Mouse (Mus musculus): Measurements from ENCODE around the gene Gm48551. TPM values are rescaled to one million over a fixed set of nuclear protein-coding genes. Genes with fewer than 3 reads are reported as not detected.

Gene Gm48551
- polyA plus RNA-seq, 1 experiment, result 2.2 TPM

DNA sequence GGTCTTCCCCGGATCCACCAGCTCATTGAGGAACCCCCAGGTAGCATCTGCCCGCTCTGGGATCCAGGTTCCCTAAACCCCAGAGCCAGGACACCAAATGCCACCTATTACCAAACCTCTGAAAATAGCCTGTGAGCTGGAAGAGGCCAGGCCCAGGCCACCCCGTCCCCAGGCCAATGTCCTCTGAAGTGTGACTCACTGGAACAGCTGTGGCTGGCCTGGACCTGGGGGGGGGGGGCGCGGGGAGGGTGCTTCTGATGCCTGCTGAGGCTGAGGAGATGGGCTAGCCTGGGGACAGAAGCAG, 37.5 kb downstream of the Gm48551 start:
- TF ChIP-seq POLR2A (IDR thresholded peaks at IDR 0.05; ENCODE audit: borderline replicate concordance, low read depth, low read length) (no peak), CTCF (IDR thresholded peaks at IDR 0.05; ENCODE audit: low read depth, low read length) (no peak)
- H3K27ac ChIP-seq (ENCODE audit: insufficient read depth, low read depth, low read length), result no peak overlapping the region
- H3K4me3 ChIP-seq (ENCODE audit: insufficient read depth, low read length), result no peak overlapping the region
- peaks cover 6% of the 10 kb centered on the region; the same call in 1 of the 2 replicates for H3K4me1 ChIP-seq (ENCODE audit: control insufficient read depth, insufficient read depth, low read length)

DNA sequence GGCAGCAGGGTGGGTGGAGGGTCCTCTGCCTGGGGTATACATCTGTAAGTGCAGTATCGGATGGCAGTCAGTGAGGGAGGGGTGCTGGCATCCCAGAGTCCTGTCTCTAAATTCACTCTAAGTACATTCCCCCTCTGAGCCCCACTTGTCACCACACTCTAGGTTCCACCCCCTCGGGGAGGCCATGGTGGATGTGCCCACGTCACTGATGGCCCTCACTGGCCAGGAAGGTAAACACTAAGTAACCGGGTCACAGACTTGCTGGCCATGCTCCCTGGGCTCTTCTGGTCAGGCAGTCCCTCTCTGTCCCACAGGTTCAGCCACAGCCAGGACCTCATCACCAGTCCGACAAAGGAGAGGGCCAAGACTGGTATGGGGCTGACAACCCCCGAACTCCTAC, 37.9 kb downstream of the Gm48551 start:
- no peak overlapping the region for H3K4me3 ChIP-seq (ENCODE audit: insufficient read depth, low read length)
- H3K4me1 ChIP-seq (ENCODE audit: control insufficient read depth, insufficient read depth, low read length), result peaks cover 7% of the 10 kb centered on the region; the same call in 1 of the 2 replicates
- H3K27ac ChIP-seq (ENCODE audit: insufficient read depth, low read depth, low read length), result no peak overlapping the region
- TF ChIP-seq CTCF (IDR thresholded peaks at IDR 0.05; ENCODE audit: low read depth, low read length) (no peak), POLR2A (IDR thresholded peaks at IDR 0.05; ENCODE audit: borderline replicate concordance, low read depth, low read length) (no peak)

DNA sequence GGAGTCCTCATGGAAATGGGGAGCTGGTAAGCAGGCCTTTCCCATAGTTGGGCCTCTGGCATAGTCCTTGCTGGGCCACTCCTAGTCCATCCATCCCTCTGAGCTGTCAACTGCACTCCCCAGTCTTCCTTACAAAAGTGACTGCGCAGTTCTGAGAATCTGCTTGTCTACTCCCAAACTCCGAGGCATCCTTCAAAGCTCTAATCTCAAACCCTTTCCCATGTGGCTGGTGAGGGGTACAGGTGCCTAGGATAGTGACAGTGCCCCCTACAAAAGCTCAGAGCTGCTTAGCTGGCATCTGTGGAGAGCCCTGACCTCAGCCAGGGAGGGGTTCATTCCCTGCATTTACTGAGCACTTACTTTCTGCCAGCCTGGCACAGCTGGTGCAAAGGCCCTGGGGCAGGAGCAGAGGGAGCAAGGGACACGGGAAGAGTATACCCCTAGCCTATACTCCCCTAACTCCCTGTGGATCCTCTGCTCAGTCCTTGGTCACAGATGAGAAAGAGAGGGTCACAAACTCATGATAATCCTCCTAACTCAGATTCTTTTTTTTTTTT, 38.5 kb downstream of the Gm48551 start:
- no peak for TF ChIP-seq CTCF (IDR thresholded peaks at IDR 0.05; ENCODE audit: low read depth, low read length)
- no peak for TF ChIP-seq POLR2A (IDR thresholded peaks at IDR 0.05; ENCODE audit: borderline replicate concordance, low read depth, low read length)
- Histone ChIP-seq H3K4me3 (ENCODE audit: insufficient read depth, low read length) (no peak overlapping the region), H3K27ac (ENCODE audit: insufficient read depth, low read depth, low read length) (no peak overlapping the region), H3K4me1 (ENCODE audit: control insufficient read depth, insufficient read depth, low read length) (peaks cover 10% of the 10 kb centered on the region; the same call in 1 of the 2 replicates)

DNA sequence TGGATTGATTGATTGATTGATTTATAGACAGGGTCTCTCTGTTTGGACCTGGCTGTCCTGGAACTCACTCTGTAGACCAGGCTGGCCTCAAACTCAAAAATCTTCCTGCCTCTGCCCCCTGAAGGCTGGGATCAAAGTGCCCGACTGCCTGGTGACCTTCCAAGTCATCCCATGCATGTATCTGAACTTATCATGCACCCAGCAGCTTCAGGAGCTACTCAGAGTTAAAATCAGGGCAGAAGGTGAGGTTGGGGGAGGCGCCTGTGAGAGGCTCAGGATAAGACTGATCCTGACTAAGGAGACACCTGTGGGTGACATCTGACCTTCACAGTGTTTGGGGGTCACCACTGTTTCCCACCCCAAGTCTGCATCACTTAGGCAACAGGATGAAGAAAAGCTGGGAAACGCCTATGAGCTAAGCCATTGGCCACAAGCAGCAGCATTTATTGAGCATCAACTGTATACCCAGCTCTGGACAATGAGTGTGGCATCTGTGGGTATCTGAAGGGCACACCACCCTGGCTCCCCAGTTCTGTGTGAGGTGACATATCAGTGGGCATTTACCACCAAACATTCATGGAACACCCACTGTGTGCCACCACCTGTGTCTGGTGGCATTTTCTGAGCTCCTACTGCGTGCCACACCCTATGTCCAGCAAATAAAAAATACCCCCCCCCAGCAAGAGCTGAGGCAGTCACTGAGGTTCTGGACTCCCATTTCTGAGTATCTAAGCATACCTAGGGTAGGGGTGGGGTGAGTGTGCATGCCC, 39.4 kb downstream of the Gm48551 start:
- no peak overlapping the region for H3K27ac ChIP-seq (ENCODE audit: insufficient read depth, low read depth, low read length)
- H3K4me3 ChIP-seq (ENCODE audit: insufficient read depth, low read length), result no peak overlapping the region
- peaks cover 10% of the 10 kb centered on the region; the same call in 1 of the 2 replicates for H3K4me1 ChIP-seq (ENCODE audit: control insufficient read depth, insufficient read depth, low read length)
- no peak for TF ChIP-seq POLR2A (IDR thresholded peaks at IDR 0.05; ENCODE audit: borderline replicate concordance, low read depth, low read length)
- no peak for TF ChIP-seq CTCF (IDR thresholded peaks at IDR 0.05; ENCODE audit: low read depth, low read length)

DNA sequence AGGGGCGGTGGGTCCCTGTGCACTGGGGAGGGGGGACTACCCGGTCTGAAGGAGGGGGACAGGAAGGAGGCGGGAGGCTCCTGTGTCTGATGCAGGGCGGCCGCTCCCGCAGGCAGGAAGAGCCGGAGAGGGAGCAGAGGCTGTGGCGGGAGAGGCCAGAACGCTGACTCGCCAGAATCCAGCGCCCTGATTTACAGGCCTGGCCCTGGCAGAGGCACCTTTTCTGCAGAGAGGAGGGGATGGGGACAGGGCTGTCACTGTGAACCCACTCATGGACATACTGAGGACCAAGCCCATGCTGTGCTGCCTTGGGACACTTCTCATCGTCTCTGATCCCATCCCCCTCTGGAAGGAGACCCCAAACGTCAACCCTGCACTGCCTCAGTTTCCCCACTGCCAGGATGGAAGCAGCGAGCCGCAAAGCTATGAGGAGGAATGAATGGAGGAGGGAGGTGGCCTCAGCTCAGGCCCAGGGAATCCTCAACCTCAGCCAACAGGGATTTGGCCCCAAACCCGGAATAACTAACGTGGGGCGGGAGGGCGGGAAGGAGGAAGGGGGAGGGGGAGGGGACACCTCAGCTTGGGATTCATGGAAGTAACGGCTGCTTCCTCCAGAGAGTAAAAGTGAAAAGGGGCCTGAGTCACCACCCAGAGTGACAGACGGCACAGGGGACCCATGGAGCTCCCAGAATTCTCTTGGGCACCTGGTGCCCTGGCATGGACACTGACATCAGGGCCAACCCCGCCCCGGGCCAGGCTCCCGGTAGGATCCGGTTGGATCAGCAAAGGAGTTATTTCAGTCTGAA, 40.2 kb downstream of the Gm48551 start:
- Histone ChIP-seq H3K27ac (ENCODE audit: insufficient read depth, low read depth, low read length) (no peak overlapping the region), H3K4me3 (ENCODE audit: insufficient read depth, low read length) (no peak overlapping the region), H3K4me1 (ENCODE audit: control insufficient read depth, insufficient read depth, low read length) (peaks cover 17% of the 10 kb centered on the region)
- no peak for TF ChIP-seq POLR2A (IDR thresholded peaks at IDR 0.05; ENCODE audit: borderline replicate concordance, low read depth, low read length)
- TF ChIP-seq CTCF (IDR thresholded peaks at IDR 0.05; ENCODE audit: low read depth, low read length), result no peak

DNA sequence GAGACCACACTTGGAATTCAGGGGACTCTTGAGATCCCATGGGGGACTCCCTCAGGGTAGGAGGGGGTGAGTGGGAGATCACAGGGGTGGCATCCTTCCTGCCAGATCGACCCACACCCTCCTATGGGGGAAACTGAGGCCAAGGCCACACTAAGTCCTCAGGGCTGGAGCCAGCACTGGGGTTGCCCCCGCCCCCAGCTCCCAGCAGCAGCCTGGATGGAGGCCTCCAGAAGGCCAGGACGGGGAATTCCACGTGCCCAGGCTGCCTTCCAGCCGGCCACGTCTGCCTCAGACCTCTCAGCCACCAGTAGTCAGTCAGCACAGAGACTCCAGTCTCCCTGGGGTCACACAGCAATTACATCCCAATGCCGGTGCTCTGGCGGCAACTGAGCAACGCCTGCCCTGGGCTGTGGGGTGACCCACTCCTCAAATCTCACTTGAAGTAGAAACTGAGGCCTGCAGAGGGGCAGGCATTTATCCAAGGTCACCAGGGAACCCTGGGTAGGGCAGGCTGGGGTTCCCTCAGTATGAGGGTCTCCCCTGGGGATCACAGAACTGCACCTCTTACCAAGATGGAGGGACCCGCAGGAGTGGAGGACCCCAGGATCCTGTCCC, 41.1 kb downstream of the Gm48551 start:
- Histone ChIP-seq H3K4me3 (ENCODE audit: insufficient read depth, low read length) (no peak overlapping the region), H3K27ac (ENCODE audit: insufficient read depth, low read depth, low read length) (no peak overlapping the region), H3K4me1 (ENCODE audit: control insufficient read depth, insufficient read depth, low read length) (peaks cover 17% of the 10 kb centered on the region)
- no peak for TF ChIP-seq CTCF (IDR thresholded peaks at IDR 0.05; ENCODE audit: low read depth, low read length)
- no peak for TF ChIP-seq POLR2A (IDR thresholded peaks at IDR 0.05; ENCODE audit: borderline replicate concordance, low read depth, low read length)

DNA sequence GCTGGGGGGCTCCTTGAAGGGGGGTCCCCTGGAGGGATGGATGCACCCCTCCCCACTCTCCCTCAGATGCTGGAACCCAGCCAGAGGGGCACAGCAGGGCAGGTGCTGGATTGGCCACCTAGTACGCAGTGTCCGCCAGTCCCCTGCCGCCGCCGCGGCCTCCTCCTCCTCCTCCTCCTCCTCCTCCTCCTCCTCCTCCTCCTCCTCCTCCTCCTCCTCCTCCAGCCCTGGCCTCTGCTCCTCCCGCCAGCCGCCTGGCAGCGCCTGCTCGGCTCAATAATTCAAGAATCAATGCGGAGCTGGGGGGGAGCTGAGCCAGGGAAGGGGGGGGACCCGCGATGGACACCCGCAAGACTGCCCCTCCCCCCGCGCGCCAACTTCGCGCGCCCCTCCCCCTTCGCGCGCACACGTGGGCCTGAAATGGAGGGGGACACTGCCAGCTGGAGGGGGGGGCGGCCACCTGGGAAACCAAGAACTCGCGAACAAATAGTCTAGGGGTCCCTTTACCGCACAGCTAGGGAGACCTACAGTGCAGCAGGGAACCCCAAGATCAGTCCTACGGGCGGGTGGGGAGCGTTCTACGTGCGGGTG, 41.9 kb downstream of the Gm48551 start:
- H3K4me3 ChIP-seq (ENCODE audit: insufficient read depth, low read length), result peak overlapping the region; percentile 74
- no peak overlapping the region for H3K27ac ChIP-seq (ENCODE audit: insufficient read depth, low read depth, low read length)
- peaks cover 18% of the 10 kb centered on the region for H3K4me1 ChIP-seq (ENCODE audit: control insufficient read depth, insufficient read depth, low read length)
- TF ChIP-seq CTCF (IDR thresholded peaks at IDR 0.05; ENCODE audit: low read depth, low read length) (no peak), POLR2A (IDR thresholded peaks at IDR 0.05; ENCODE audit: borderline replicate concordance, low read depth, low read length) (no peak)

DNA sequence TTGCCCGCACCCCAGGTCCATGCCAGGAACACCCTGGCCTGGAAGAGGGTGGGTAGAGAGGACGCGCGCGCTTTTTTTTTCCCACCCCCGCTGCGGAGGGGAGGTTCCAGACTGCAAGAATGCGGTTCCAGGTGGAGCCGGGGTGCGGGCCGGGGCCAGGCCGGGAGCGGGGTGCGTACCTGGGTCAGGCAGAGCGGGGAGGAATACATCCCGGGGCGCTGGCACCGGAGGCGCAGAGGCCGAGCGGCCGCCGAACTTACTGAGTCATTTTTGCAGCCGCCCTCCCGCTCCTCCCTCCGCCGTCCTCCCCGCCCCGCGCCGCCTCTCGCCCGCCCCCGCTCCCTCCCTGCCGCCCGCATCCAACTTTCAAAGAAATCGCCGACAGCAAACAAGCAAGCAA, 42.6 kb downstream of the Gm48551 start:
- TF ChIP-seq POLR2A (IDR thresholded peaks at IDR 0.05; ENCODE audit: borderline replicate concordance, low read depth, low read length), result no peak
- TF ChIP-seq CTCF (IDR thresholded peaks at IDR 0.05; ENCODE audit: low read depth, low read length), result no peak
- peak overlapping the region; percentile 74 for H3K4me3 ChIP-seq (ENCODE audit: insufficient read depth, low read length)
- H3K4me1 ChIP-seq (ENCODE audit: control insufficient read depth, insufficient read depth, low read length), result peaks cover 24% of the 10 kb centered on the region
- H3K27ac ChIP-seq (ENCODE audit: insufficient read depth, low read depth, low read length), result no peak overlapping the region

DNA sequence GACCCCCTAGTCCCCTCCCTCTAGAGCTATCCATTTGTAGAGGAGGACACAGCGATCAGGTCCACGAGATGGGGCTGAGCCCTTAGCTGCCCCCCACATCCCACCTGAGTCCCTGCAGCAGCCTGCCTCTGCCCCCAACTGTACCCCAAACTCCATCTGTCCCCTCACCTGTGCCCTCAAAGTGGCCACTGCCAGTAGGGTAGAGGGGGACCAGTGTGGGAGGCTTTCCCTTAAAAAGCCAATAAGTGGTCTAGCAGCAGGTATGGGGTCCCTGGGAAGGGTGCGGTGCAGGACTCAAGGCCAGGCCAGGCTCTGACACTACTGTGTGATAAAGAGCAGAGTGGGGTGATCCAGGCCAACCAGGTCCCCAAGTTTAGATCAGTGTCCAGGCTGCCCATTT, 43.1 kb downstream of the Gm48551 start:
- TF ChIP-seq CTCF (IDR thresholded peaks at IDR 0.05; ENCODE audit: low read depth, low read length), result no peak
- TF ChIP-seq POLR2A (IDR thresholded peaks at IDR 0.05; ENCODE audit: borderline replicate concordance, low read depth, low read length), result no peak
- Histone ChIP-seq H3K4me1 (ENCODE audit: control insufficient read depth, insufficient read depth, low read length) (peaks cover 27% of the 10 kb centered on the region), H3K4me3 (ENCODE audit: insufficient read depth, low read length) (peak overlapping the region; percentile 74), H3K27ac (ENCODE audit: insufficient read depth, low read depth, low read length) (no peak overlapping the region)

All from bone marrow macrophage, adult 2 months (primary cell).